Mouse (Mus musculus) brain, embryonic 14.5 days (tissue): ENCODE measurements around the gene Nrxn3.

Experiments used
- CTCF ChIP-seq: fragments of 200-500 bp; IDR thresholded peaks from 2 replicates; pipeline ENCODE4 v1.5.1; 2012; ENCODE audit warnings: inconsistent platforms, mild to moderate bottlenecking, moderate library complexity, borderline replicate concordance; ENCODE audit not compliant: insufficient read depth, insufficient read length; ENCODE audit errors: extremely low read depth
- POLR2A ChIP-seq: fragments of 200-500 bp; IDR thresholded peaks from 2 replicates; pipeline ENCODE4 v1.6.1; 2012; ENCODE audit warnings: mild to moderate bottlenecking, inconsistent platforms, borderline replicate concordance; ENCODE audit not compliant: poor library complexity, insufficient read depth, insufficient read length, severe bottlenecking; ENCODE audit errors: extremely low read depth

GRCm38 (mm10) chr12:88793314-88793713 is 70.6 kb downstream of the Nrxn3 start:
- TF ChIP-seq POLR2A = no peak
- TF ChIP-seq CTCF = no peak
